ENCODE assay signal across 8 mouse cellular contexts in the genomic region with DNA sequence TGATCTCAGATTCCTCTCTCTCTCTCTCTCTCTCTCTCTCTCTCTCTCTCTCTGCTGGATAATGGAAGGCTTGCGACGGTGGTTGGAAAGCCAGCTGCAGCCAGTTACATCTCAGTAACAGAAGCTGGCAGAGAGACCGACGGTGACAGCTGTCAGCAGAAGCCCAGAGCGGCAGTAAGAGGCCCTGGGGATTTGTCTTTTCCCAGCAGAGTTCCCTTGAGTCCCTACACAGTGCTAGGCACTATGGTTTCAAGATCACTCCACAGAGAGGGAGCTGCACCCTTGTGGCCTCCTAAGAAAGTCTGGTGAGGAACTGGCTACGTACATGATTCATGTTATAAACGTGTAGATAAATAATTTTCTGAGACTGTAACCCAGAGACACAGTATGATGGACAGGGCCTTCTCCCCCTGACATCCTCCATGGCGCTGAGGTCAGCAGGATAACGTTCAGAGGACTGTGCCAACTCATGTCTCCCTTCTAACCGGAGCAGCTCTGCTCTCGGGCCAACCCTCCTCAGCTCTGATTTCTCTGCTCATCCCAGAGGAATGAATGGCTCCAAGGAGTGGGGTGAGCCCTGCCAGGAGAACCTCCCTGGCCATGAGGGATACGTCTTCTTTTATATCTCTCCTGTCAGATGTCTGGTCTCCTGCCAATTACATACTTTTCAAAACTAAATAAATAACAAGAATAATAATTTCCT.
DNase-seq lines count a peak whose midpoint lies in the region; ATAC-seq and TF ChIP-seq lines count a peak whose summit lies in the region.

No protein-coding gene starts in this region.

- WGBS in kidney, adult 2 months = 48% methylated on average over 12 of the region's 12 CpGs
- WGBS in neural tube, embryonic 15.5 days = 42% methylated on average over 12 of the region's 12 CpGs

- H3K36me3 ChIP-seq in kidney, adult 2 months (ENCODE audit: control insufficient read depth, insufficient read depth, low read length) = no peaks in the 10 kb centered on the region
- H3K36me3 ChIP-seq in neural tube, embryonic 15.5 days = no peaks in the 10 kb centered on the region

- H3K27ac ChIP-seq in kidney, adult 2 months (ENCODE audit: insufficient read depth, low read depth, low read length) = no peak overlapping the region
- H3K27ac ChIP-seq in neural tube, embryonic 15.5 days (replicated peaks) = no peak overlapping the region

- ATAC-seq in neural tube, embryonic 15.5 days (ENCODE audit: low FRiP score) = no peak

- no peak overlapping the region for H3K9ac ChIP-seq in neural tube, embryonic 15.5 days (replicated peaks)

- TF ChIP-seq CTCF in kidney, adult 2 months (conservative IDR thresholded peaks at IDR 0.05; ENCODE audit: insufficient read depth, insufficient read length, low read depth, low read length) = no peak

- intact Hi-C loops in heart, postnatal 36 days (cut with DNase I) = no loop called here

- no peaks in the 10 kb centered on the region for H3K9me3 ChIP-seq in neural tube, embryonic 15.5 days (replicated peaks)

- no peaks in the 10 kb centered on the region for H3K27me3 ChIP-seq in kidney, adult 2 months (replicated peaks; ENCODE audit: control insufficient read depth, insufficient read depth, low read length)
- H3K27me3 ChIP-seq in neural tube, embryonic 15.5 days (replicated peaks) = 0 out of 2 replicates have a peak, but pooled peaks cover 3% of the 10 kb centered on the region

- no peak overlapping the region for H3K4me2 ChIP-seq in neural tube, embryonic 15.5 days

- no peak overlapping the region for H3K4me3 ChIP-seq in kidney, adult 2 months (ENCODE audit: insufficient read depth, low read depth, low read length)
- no peak overlapping the region for H3K4me3 ChIP-seq in neural tube, embryonic 15.5 days (replicated peaks)

- H3K4me1 ChIP-seq in kidney, adult 2 months (ENCODE audit: control insufficient read depth, insufficient read depth, low read length) = no peaks in the 10 kb centered on the region
- peaks cover 18% of the 10 kb centered on the region for H3K4me1 ChIP-seq in neural tube, embryonic 15.5 days

- TF ChIP-seq POLR2A in kidney, adult 2 months (IDR thresholded peaks at IDR 0.05; ENCODE audit: low read depth, low read length) = no peak

- peak; percentile 54 to 63 for DNase-seq in cerebellum, postnatal 10 days
- no peak for DNase-seq in cerebellum, postnatal 25 days
- peak; percentile 45 for DNase-seq in kidney, postnatal 14 days
- no peak for DNase-seq in kidney, adult 2 months
- DNase-seq in heart, postnatal 36 days = peak; percentile 10 to 17
- DNase-seq in ovary, postnatal 36 days (ENCODE audit: low spot score) = peak; percentile 16
- DNase-seq in thymus, postnatal 10 days (ENCODE audit: low spot score in 2 of 2) = no peak

Comparison
In these comparisons a context has a peak if more than half of its experiments do, and no peak if none do; other contexts are left out.
1. DNase-seq: peak in cerebellum, postnatal 10 days (2 of 2), kidney, postnatal 14 days (single experiment), heart, postnatal 36 days (2 of 2) and ovary, postnatal 36 days (single experiment); none in cerebellum, postnatal 25 days (0 of 2), kidney, adult 2 months (single experiment) and thymus, postnatal 10 days (0 of 2).